Mouse (Mus musculus) liver, embryonic 14.5 days (tissue): Measurements from ENCODE around the gene Sema3a. TPM values are rescaled to one million over a fixed set of nuclear protein-coding genes. Genes with fewer than 3 reads are reported as not detected.

Source experiments
- ATAC-seq: fragments of 200-750 bp; cut with Nextera tagmentation; 2 replicates; pipeline ENCODE4 v1.8.0; 2017; ENCODE audit warnings: moderate number of reproducible peaks, mild to moderate bottlenecking, moderate library complexity; ENCODE audit not compliant: insufficient read depth
- DNase-seq, 3 experiments: peaks; one replicate each; pipeline ENCODE4 v3.0.0-alpha.2; 2012 to 2013; ENCODE audit warnings: low read depth in 3 of 3, low spot score in 3 of 3
- H3K27ac ChIP-seq: fragments of 300-500 bp; sonication (generic); 2 replicates; pipeline ENCODE4 v1.5.1; 2014; ENCODE audit warnings: moderate library complexity, mild to moderate bottlenecking, control low read depth, inconsistent platforms
- H3K27me3 ChIP-seq: fragments of 300-500 bp; sonication (generic); 2 replicates; pipeline ENCODE4 v1.6.1; 2014; ENCODE audit warnings: mild to moderate bottlenecking, low read length, moderate library complexity; ENCODE audit not compliant: control insufficient read depth, insufficient read depth
- H3K36me3 ChIP-seq: fragments of 300-500 bp; sonication (generic); replicated peaks from 2 replicates; pipeline ENCODE4 v1.6.1; 2014; ENCODE audit warnings: low read depth; ENCODE audit not compliant: control insufficient read depth, insufficient read depth
- H3K4me1 ChIP-seq, 2 experiments: fragments of 200-500 bp in 1 of 2; fragments of 300-500 bp in 1 of 2; sonication (generic) in 1 of 2; replicated peaks; 2 replicates each; pipeline ENCODE4 v1.6.1; 2012 to 2014; ENCODE audit warnings: antibody characterized with exemption in 1 of 2, inconsistent platforms in 1 of 2, low read length in 1 of 2; ENCODE audit not compliant: control insufficient read depth in 2 of 2, insufficient read depth in 2 of 2
- H3K4me2 ChIP-seq: fragments of 300-500 bp; sonication (generic); 2 replicates; pipeline ENCODE4 v1.6.1; 2014; ENCODE audit warnings: low read depth, mild to moderate bottlenecking, control low read depth, moderate library complexity
- H3K4me3 ChIP-seq, 2 experiments: fragments of 200-500 bp in 1 of 2; fragments of 300-500 bp in 1 of 2; sonication (generic) in 1 of 2; 2 replicates each; pipeline ENCODE4 v1.5.1; 2012 to 2014; ENCODE audit warnings: low read depth in 2 of 2, low read length in 2 of 2, mild to moderate bottlenecking in 2 of 2, control low read depth in 1 of 2, inconsistent platforms in 1 of 2, moderate library complexity in 1 of 2; ENCODE audit not compliant: insufficient read depth in 1 of 2
- H3K9ac ChIP-seq: fragments of 300-500 bp; sonication (generic); replicated peaks from 2 replicates; pipeline ENCODE4 v1.6.1; 2014; ENCODE audit warnings: mild to moderate bottlenecking, control low read depth, moderate library complexity
- H3K9me3 ChIP-seq: fragments of 300-500 bp; sonication (generic); 2 replicates; pipeline ENCODE4 v1.6.1; 2016; ENCODE audit warnings: low read length, mixed read lengths; ENCODE audit not compliant: control insufficient read depth
- CTCF ChIP-seq: IDR thresholded peaks from 2 replicates; pipeline ENCODE4 v1.5.1; 2016; ENCODE audit warnings: antibody characterized with exemption, low read depth, control low read depth
- EP300 ChIP-seq: IDR thresholded peaks from 2 replicates; pipeline ENCODE4 v1.6.1; 2016; ENCODE audit warnings: antibody characterized with exemption, low read depth
- WGBS: fragments of 180-500 bp; shearing (Covaris S2); extraction: QIAGEN DNeasy Blood & Tissue Kit; methylation state at CpG from one replicate; pipeline ENCODE4 v1.1.7; 2014; ENCODE audit not compliant: insufficient replicate concordance; 5-methylcytosine and 5-hydroxymethylcytosine counted together
- polyA plus RNA-seq, 2 experiments: library from polyadenylated mRNA; depleted of rRNA in 1 of 2; stranded (reverse) in 1 of 2; unstranded in 1 of 2; fragments of >200 nt; fragmentation: Nextera tagmentation in 1 of 2; extraction: Ambion mirVana in 1 of 2; gene quantifications; 2 replicates each; pipeline versions ENCODE4 v1.2.1 to v1.2.3; 2012 to 2014

The Sema3a gene
- polyA plus RNA-seq, 2 experiments, result 1.0 to 2.4 TPM

- no peaks in the 10 kb centered on the region for H3K36me3 ChIP-seq
- H3K27me3 ChIP-seq, result no peaks in the 10 kb centered on the region
- ATAC-seq (no peak), DNase-seq (no peak)
- H3K9ac ChIP-seq, result no peak overlapping the region
- no peak overlapping the region for H3K4me3 ChIP-seq
- H3K9me3 ChIP-seq, result no peaks in the 10 kb centered on the region
- H3K4me1 ChIP-seq, result no peaks in the 10 kb centered on the region
- H3K27ac ChIP-seq, result no peak overlapping the region
- WGBS, result 60% methylated on average over 3 of the region's 3 CpGs
- H3K4me2 ChIP-seq, result no peak overlapping the region
- no peak for TF ChIP-seq EP300
- TF ChIP-seq CTCF, result no peak
Measured at GRCm38 (mm10) chr5:13360711-13361110, 235.5 kb downstream of the Sema3a start.

DNA sequence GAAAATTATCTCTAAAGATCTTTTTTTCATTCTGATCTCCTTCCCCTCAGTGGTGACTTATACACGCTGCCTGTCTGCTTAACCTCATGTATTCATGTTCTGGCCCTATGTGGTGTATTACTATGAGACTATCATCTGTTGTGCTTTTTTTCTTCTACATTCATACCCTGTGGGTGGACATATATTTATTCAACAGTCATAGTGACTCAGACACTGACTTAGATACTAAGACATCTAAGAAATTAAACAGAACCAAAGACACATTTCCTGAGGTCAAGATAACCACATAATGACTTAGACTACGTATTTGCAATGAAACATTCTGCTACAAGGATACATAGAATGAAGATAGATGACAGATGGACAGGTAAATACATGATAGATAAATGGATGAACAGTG lies 239.9 kb downstream of the Sema3a start:
- WGBS, result 57% methylated on average over 2 of the region's 2 CpGs
- Histone ChIP-seq H3K4me1 (no peaks in the 10 kb centered on the region), H3K4me3 (no peak overlapping the region), H3K4me2 (no peak overlapping the region), H3K27ac (no peak overlapping the region), H3K36me3 (no peaks in the 10 kb centered on the region), H3K27me3 (no peaks in the 10 kb centered on the region), H3K9ac (no peak overlapping the region), H3K9me3 (no peaks in the 10 kb centered on the region)
- TF ChIP-seq EP300 (no peak), CTCF (no peak)
- DNase-seq (no peak), ATAC-seq (no peak)

DNA sequence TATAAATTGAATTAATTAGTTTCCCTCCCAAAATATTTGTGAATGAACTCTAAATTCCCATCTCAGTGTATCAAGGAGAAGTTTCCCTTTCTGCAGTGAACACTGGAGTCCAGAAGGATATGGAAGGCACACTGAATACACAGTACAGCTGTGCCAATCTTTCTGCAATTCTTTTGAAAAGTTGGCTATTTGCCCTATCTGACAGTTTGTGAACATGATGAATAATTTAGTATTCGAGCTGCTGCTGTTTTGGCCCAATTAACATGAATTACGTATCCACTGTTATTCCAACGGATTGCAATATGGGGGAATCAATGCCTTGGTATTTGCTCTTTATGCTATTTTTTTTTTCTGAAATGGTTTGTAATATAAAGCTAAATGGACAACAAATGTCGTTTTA lies 254.0 kb downstream of the Sema3a start:
- Histone ChIP-seq H3K36me3 (no peaks in the 10 kb centered on the region), H3K4me2 (no peak overlapping the region), H3K9ac (no peak overlapping the region), H3K4me1 (no peaks in the 10 kb centered on the region), H3K27me3 (no peaks in the 10 kb centered on the region), H3K27ac (no peak overlapping the region), H3K4me3 (no peak overlapping the region), H3K9me3 (no peaks in the 10 kb centered on the region)
- DNase-seq (no peak), ATAC-seq (no peak)
- WGBS, result 52% methylated on average over 4 of the region's 4 CpGs
- TF ChIP-seq CTCF, result no peak
- no peak for TF ChIP-seq EP300

DNA sequence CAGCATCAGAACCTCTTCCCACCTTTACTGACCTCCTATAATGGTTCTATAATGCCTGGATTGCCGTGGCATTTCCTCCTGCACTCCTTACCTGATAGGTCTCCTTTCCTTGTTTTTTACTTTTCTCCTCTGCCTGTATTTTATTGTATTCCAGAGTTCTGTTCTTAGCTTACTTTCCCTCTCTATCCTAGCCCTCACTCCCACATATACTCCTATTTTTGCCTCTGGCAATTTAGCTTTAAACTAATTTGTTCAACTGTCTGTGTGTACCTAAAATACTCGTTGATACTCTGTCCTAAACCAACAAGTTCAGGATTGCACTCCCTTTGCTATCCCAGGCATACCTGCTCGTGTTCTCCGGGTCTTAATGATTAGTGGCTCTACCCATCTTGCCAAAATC lies 258.8 kb downstream of the Sema3a start:
- no peak overlapping the region for H3K9ac ChIP-seq
- no peak for DNase-seq
- H3K27me3 ChIP-seq, result no peaks in the 10 kb centered on the region
- no peaks in the 10 kb centered on the region for H3K36me3 ChIP-seq
- no peak overlapping the region for H3K27ac ChIP-seq
- ATAC-seq, result no peak
- WGBS, result 45% methylated on average over 4 of the region's 4 CpGs
- no peaks in the 10 kb centered on the region for H3K9me3 ChIP-seq
- H3K4me3 ChIP-seq, result no peak overlapping the region
- no peak overlapping the region for H3K4me2 ChIP-seq
- no peaks in the 10 kb centered on the region for H3K4me1 ChIP-seq
- TF ChIP-seq EP300, result no peak
- no peak for TF ChIP-seq CTCF

- no peaks in the 10 kb centered on the region for H3K27me3 ChIP-seq
- ATAC-seq, result no peak
- no peak for DNase-seq
Measured at GRCm38 (mm10) chr5:13384714-13385113, 259.5 kb downstream of the Sema3a start.

More at GRCm38 (mm10) chr5:13384714-13385113, 259.5 kb downstream of the Sema3a start:
- H3K4me1 ChIP-seq, result no peaks in the 10 kb centered on the region
- H3K9me3 ChIP-seq, result no peaks in the 10 kb centered on the region
- H3K4me3 ChIP-seq, result no peak overlapping the region
- no peak overlapping the region for H3K4me2 ChIP-seq
- 55% methylated on average over 4 of the region's 4 CpGs for WGBS
- TF ChIP-seq CTCF (no peak), EP300 (no peak)
- no peak overlapping the region for H3K27ac ChIP-seq
- no peaks in the 10 kb centered on the region for H3K36me3 ChIP-seq
- no peak overlapping the region for H3K9ac ChIP-seq
